Mouse (Mus musculus): ENCODE results near the gene Mfng. TPM values are rescaled to one million over a fixed set of nuclear protein-coding genes. Genes with fewer than 3 reads are reported as not detected.

The Mfng gene
- total RNA-seq, 2 experiments from 2014 or later: 7.9 to 8.3 TPM

DNA sequence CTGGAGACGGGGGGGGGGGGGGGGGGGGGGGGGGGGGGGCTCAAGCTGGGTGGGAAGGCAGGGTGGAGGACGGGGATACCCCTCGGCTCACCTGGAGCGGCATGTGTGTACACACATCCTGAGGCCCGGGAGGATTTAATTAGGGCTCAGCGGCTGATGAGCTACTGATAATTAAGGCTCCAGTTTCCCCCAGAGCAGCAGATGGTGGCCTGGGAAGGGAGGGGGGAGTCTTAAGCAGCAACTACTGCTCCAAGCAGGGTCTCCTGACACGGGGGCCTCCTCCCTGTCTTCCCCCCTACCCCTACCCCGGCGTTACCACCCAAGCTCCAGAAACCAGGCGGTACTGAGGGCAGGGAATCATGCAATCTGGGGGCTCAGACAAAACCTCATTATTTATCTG lies 10.1 kb downstream of the Mfng start:
- DNase-seq (ENCODE audit: low spot score in 2 of 2): no peak

DNA sequence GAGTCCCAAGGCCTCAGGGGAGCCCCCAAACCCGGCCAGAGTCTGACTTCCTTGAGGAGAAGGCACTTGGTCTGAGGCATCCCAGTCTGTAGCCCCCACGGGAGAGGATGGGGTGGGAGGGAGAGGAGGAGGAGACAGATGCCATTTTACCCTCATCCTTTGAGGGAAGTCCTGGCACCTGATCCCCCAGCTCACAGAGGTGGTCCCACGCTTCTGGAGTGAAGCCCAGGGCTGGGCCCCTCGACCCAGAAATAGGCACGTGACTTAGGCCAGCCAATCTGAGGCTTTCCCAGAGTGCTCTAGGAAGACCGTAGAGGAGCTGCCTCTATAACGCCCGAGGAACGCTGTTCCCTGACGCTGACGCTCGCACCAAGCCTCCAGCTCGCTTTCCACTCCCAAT lies 12.2 kb downstream of the Mfng start:
- DNase-seq (ENCODE audit: low spot score in 2 of 2): no peak

DNA sequence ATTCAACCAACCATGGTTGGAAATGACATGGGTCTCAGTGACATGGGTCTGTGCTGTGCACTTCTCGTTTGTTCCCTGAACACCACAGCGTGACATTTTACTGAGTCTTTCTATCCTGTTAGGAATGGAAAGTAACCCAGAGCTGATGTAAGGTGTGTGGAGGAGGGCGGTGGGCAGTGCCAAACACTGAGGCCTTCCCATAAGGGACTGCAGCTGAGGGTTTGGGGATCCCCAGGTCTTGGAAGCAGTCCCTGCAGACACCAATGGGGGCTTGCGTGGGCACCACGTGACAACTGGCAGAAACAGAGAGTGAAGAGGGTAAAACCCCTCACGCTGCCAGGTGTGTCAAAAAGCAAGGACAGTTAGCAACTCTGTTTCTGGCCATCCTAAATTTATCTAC lies 15.1 kb downstream of the Mfng start:
- no peak for DNase-seq (ENCODE audit: low spot score in 2 of 2)

DNA sequence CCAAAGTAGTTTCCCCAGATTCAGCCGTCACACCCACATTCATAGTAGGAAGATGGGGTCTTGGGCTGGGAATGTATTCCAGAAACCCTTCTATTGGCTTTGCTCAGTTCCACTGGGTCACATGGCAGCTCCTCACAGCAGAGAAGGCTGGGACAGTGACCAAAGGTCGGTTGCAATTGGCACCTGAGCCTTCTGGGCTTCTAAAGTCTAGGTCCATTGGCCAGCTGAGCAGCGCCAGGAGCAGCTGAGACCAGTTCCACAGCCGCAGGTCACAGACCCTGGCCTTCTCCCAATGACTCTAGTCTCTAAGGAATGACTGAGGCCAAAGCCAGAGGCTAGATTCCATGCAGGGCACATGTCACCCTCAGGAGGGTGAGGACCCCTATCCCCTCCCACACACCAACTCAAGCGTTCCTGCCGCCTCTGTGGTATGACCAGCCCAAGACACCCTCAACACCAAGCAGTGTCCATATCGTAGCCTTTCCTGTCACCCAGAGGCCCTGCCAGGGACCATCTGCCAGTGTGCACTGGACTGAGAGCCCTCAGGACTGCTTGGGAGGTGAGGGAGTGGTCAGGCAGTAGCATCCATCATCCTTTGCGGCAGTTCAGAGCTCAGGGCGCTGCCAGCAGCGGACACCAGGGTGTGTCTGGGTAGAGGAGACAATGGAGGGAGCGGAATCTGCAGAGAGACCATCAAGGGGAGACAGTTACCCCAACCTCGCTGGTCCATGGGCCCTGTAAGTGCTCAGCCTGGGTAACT lies 17.1 kb downstream of the Mfng start:
- no peak for DNase-seq (ENCODE audit: low spot score in 2 of 2)

DNA sequence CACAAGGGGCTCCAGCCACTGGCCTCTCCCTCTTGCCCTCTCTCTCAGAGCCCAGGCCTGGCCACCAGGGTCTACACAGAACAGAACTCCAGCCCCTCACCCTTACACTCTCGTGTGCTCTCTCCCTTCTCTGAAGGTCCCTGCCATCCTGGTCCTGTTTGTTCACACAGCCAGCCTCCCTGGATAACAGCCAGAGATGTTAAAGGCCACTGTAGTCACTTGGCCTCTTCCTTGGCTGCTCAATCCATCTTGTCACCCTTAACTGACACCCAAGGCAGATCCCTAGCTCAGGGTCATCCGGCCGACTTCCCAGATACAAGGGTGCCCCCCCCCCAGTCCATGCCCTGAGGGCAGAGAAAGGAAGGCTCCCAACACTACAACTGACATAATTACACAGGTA lies 18.0 kb downstream of the Mfng start:
- DNase-seq (ENCODE audit: low spot score in 2 of 2): no peak

DNA sequence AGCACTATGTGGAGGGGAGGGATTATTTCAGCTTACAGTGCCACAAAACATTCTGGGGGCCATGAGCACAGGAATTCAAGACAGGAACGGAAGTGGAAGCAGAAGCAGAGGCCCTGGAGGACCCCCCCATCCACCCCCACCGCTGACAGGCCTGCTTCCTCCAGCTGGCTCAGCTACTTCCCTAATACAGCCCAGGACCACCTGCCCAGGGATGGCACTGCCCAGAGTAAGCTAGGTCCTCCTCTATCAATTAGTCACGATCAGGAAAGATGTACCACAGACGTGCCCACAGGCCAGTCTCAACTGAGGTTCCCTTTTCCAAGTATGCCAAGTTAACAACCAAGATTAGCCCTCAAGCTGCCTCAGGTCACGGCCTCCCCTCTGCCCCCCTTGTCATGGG lies 19.1 kb downstream of the Mfng start:
- DNase-seq (ENCODE audit: low spot score in 2 of 2): no peak

DNA sequence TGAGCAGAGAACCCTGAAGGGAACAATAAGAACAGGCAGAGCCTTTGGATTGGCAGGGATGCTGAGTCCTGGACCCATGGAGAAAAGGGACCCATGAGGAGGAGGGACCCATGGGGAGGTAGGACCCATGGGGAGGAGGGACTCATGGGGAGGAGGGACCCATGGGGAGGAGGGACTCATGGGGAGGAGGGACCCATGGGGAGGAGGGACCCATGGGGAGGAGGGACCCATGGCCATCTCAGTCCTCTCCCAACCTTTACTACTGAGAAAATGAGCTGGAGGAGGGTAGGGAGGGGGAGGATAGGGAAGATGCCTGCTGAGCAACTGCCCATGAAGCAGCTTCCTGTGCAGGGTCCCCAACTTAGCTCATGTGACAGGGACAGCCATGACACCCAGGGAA lies 20.3 kb downstream of the Mfng start:
- DNase-seq (ENCODE audit: low spot score in 2 of 2): no peak

DNA sequence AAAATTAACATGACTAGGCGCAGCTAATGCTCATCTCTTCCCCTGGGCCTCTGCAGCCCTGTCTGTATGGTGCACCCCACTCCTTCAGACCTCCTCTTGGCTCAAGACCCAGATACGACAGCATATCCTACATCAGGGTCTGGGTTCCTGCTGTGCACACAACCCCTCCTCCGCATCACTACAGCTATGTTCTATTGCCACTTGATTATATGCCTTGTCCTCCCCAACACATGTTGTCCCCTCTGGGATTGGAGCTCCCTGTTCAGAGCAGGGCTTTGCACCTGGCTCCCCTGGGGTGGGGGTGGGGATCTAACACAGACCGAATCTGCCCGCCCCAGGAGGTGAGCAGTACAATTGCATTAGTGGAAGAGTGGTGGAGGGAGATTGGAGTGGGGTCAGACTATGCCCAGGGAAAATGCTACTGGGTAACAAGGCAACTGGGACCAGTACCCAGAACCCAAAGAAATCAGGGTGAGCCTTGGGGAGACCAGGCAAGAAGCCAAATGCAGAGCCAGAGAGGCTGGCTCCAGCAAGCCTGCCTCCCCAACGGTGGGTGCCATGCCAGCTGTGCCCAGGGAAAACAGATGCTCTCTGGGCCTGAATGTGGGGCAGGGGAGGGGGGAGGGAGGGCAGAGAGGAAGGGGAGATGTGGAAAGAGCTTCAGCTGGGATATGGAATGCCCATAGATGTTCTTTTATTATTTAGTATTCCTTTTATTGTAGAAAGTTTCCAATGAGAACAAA lies 22.5 kb downstream of the Mfng start:
- DNase-seq (ENCODE audit: low spot score in 2 of 2): no peak

DNA sequence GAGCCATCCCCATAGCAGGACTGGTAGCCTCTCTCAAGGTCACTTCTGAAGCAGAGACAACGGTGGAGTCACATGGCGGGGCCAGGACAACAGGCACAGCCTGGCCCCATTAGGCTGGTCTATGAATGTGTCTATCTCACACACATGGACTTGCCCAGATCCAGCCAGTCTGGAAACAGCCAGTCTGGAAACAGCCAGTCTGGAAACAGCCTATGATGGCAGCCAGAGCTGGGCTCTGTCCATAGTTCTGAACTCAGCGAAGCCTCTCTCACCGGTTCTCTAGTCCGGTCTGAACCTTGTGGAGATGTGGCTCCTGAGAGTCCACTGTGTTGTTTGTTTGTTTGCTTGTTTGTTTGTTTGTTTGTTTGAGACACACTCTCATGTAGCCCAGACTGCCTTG lies 23.4 kb downstream of the Mfng start:
- no peak for DNase-seq (ENCODE audit: low spot score in 2 of 2)

DNA sequence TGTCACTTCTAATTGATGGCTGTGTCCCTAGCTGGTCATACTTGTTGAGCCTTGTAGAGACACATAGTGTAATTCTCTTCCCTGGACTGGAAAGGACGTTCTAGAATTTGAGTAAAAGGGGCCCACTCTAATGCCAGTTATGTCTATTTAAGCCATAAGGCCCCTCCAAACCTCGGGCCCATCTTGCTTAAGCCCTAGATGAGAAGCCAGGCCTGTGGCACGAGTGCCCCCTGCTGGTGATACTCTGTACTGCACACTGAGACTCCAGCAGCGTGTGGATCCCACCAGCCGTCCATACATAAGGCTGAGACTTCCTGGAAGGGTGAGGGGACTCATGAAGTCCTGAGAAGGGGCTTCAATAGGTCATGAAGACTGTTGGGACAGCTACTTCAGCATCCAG lies 29.1 kb downstream of the Mfng start:
- DNase-seq (ENCODE audit: low spot score in 2 of 2): peak; percentile 88 to 92

DNA sequence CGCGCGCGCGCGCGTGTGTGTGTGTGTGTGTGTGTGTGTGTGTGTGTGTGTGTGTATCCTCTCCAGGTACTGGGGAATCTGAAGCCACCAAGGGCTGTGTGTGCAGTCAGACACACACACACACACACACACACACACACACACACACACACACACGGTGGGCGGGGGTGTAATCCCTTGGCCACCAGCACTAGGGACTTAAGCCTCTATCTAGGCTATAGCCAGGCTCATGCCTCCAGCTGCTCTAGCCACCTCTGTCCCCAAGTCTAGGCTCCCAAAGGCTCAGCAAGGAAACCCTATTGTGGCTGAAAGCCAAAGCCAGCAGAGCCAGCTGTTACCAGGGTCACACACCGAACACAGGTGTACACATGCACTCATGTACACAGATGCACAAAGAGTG lies 30.4 kb downstream of the Mfng start:
- no peak for DNase-seq (ENCODE audit: low spot score in 2 of 2)

DNA sequence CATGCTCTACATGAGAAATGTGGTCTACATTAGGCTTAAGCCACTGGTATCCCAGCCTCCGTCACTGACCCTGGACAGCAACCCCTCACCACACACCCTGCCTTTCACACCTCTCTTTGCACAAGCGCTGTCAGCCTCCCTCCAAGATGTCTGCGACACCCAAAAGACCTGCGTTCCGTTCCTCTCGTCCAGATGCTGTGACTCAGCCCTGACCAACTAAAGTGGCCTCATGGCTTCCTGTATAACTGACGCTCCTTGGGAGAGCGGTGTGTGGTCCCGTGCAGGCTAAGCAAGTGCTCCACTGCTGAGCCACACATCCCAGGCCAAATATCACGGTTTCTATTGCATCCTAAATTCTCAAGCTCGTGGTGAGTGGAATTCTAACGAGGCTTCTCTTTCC lies 32.6 kb downstream of the Mfng start:
- no peak for DNase-seq (ENCODE audit: low spot score in 2 of 2)

DNA sequence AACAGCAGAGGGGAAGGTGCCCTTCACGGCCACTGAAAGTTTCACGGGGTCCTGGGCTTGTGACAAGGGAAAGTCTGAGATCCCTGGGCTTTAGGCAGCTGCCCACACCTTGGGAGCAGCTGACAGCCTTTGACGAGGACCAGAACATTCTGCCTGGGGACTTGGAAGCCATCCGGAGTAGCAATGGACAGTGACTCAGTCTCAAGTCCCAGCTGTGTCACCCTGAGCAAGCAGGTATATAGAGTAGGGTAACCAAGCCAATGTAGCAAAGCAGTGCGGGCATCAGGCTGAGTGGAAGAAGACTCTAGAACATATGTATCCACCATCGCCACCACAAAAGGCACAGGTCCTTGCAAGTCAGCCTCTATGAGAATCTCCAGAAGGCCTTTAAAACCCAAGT lies 36.1 kb downstream of the Mfng start:
- no peak for DNase-seq (ENCODE audit: low spot score in 2 of 2)

DNA sequence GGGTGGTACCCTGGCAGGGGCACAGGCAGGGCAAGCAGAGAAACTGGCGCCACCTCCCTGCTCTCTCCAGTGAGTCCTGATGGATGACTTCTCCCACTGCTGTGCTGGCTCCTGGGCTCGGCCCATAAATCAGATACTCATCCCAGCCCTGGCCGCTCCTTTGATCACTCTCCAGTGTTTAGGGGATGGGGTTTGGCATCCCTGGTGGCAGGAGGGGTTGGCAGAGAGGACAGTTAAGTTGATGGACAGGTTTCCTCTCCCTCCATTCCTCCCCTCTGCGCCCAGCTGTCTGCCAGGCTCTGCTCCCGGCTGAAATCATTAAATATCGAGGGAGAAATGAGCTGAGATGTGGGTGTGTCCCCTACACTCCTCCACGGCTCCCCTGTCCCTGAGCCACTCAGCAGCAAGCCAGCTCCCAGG lies 36.6 kb downstream of the Mfng start:
- DNase-seq (ENCODE audit: low spot score in 2 of 2): no peak

DNA sequence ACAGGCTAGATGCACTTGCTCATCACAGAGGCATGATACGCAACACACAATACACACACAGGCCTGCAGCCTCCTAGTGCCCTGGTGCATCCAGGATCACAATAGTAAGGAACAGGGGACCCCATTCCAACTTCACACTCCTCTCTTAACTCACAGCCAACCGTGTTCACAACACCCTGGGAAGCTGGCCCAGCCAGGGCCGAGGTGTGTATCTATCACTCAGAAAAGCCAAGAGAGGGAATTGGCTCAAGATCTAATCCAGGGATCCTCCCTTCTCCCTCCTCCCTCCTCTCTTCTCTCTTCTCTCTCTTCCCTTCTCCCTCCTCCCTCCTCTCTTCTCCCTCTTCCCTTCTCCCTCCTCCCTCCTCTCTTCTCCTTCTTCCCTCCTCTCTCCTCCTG lies 37.1 kb downstream of the Mfng start:
- DNase-seq (ENCODE audit: low spot score in 2 of 2): no peak

DNA sequence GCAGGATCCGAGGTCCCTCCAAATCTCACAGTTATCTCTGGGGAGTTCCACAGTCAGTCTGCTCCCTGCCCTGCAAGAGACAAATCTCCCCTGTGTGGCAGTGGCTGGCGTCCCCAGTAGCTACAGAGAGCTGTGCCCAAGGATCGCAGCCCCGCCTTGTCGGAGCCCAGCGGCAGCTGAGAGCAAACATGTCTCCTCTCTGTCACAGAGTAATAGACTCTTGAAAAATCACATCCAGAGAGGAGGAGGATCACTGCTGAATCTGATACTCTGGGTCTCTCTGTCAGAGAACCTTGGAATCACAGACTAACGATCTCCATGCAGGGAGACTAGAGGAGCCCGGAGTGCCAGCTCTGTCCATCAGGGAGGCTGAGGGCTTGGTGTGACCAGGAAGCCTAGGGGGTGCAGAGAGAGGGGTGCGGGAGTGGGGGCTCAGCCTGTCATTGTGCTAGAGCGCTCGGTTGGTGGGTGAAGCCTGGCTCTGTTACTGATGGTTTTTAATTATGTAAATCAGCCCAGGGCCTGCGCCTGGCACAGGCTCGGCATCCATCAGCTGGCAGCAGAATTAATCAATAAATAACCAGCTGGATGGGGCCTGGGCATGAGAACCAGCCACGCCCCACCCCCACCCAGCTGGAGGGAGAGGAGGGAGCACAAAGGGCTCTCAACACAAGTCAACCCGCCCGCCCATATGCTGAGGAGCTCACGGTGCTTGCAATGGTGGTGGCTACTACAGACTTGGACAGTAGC lies 37.7 kb downstream of the Mfng start:
- DNase-seq (ENCODE audit: low spot score in 2 of 2): peak; percentile 66 to 78

DNA sequence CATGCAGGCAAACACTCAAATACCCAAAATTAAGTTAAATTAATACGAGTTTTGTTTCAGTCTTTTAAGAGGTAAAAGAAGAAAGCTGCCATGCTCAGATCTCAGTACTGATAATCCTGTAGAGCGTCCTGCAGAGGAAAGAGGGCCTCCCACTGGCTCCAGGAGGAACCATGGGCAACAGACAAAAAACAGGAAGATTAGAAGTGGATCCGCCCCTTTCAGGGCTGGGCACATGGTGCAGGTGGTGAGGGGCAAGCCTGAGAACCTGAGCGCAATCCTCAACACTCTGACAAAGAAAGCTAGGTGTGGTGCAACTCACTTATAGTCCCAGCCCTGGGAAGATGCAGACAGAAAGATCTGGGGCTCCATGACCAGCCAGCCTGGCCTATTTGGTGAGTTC lies 41.4 kb downstream of the Mfng start:
- no peak for DNase-seq (ENCODE audit: low spot score in 2 of 2)

DNA sequence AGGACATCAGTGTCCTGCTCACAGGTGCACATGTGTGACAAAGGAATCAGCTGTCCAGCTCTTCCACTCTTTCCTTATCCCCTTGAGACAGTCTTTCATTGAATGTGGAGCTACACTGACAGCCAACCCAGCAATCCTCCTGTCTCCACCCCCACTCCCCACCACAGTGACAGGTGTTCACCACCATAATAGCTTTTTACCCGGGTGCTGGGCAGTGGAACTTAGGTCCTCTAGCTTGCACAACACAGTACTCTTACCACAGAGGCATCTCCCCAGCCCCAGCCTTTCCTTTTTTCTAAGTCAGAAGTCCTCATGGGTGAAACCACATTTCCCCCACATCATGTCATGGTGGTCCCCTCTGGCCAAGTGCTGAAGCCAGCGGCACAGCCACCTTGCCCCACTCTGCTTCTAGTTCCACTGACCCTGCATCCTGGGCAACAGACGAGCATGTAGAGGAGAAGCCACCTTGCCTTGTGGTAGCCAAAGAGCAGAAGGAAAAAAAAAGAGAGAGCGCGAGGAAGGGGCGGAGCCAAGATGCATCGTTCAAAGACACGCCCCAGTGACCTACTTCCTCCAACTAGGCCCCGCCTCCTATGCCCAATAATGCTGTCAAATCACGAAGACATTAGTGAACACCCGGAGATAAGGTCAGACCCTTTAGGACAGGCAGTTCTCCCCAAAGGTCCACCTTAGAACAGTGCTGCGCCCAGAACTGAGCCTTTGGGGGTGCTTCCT lies 42.8 kb downstream of the Mfng start:
- no peak for DNase-seq (ENCODE audit: low spot score in 2 of 2)

DNA sequence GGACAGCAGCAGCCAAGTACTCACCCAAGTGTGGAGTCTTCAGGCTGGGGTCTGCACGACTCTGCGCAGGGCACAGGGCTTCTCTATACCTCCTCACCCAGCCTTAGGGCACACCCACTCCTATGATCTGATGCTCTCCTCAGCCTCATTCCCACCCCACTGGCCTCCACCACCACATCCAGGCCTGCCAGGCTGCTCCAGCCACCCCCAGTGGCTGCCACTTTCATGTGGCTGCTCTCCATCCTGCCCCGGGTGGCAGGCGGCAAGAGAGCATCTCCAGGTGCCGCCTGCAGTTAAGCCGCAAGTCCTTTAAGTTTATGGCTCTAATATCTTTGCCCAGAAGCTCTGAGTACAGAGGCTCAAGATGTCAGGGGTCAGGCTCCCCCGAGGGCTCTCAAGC lies 46.6 kb downstream of the Mfng start:
- no peak for DNase-seq (ENCODE audit: low spot score in 2 of 2)

DNA sequence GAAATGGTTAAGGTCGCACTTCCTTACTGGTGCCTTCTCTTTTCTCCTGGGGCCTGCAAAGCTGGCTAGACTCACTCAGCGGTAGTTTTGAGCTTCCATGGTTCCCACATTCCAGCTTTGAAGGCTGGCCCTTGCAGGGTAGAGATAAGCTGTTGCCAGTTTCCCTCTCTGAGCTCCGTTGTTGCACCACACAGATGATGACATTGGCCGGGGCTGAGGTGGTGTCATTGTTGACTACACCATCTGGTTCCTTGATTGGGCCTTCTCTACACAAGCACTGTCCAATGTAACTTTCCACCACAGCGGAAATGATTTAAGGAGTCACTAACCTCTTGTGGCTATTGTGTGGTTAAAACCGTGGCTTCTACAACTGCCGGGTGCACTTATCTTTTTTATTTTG lies 52.7 kb downstream of the Mfng start:
- no peak for DNase-seq (ENCODE audit: low spot score in 2 of 2)

DNA sequence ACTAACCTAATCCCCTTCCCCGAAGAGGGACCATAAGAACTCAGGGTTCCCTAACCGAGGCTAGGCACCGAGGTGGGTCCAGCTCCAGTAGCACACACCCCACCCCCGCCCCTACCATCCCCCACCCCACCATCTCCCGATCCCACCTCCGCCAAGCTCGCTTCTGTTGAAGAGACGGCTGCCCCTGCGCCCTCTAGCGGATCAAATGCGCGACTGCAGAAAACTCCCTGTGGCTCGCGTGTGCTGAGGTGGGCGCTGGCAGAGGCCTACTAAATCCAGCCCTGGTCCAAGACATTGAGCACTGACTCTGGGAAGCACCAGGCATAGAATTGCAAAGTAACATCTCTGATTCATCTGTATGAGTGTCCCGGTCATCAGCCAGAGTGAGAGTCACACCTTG lies 53.2 kb downstream of the Mfng start:
- DNase-seq (ENCODE audit: low spot score in 2 of 2): peak; percentile 80 to 83

DNA sequence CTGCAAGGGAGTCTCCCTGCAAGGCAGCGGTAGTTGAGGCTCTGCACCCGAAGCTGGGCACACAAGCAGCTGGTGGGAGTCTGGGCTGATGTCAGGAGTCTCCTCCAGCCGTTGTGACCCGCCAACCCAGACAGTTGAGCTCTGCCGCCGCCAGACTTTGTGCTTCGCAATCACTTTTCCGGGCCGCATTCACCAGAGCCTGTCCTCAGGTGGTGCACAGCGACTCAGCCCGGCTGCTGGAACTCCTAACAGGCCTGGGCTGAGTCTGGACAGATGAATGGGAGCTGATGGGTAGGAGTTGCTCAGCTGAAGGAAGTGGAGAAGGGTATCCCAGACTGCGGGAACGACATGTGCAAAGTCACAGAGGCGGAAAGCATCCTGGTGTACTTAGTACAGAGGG lies 53.9 kb downstream of the Mfng start:
- DNase-seq (ENCODE audit: low spot score in 2 of 2): no peak
